Mouse (Mus musculus) erythroblast, embryonic 14.5 days (primary cell): ENCODE measurements around the gene Tinagl1.

Source experiments
- GATA1 ChIP-seq: IDR thresholded peaks from 2 replicates; pipeline ENCODE4 v1.6.1; 2012; ENCODE audit warnings: low read length, inconsistent platforms, mixed read lengths
- TAL1 ChIP-seq: IDR thresholded peaks from 3 replicates; pipeline ENCODE4 v1.6.1; 2012; ENCODE audit warnings: low read length, inconsistent platforms, mixed read lengths

DNA sequence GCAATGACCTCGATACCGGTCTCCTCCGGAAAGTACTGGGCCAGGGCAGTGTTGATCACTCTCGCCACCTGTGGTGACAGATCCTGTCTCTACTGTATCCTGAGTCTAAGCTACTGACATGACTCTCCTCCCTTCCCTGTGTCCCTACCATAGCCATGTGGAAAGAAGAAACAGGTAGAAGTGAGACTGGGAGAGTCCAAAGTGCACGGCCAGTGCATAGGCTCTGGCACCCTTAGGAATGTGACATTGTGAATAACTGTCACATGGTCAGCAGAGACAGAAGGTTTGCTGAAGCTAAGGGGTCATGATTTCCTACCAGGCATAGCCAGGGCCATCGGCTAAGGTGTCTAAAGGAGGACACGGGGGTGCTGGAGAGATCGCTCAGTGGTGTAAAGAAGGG lies 40.5 kb upstream of the Tinagl1 start:
- TF ChIP-seq GATA1 (no peak), TAL1 (no peak)
